17 mouse cellular contexts compared by ENCODE assay signal in genomic region chr2:179787797-179788196, GRCm38 (mm10).
DNase-seq lines count a peak whose midpoint lies in the region; ATAC-seq and TF ChIP-seq lines count a peak whose summit lies in the region.
"Had no signal": no experiment of that assay in that cellular context is flagged by ENCODE, and none has a peak within 500 bp of the region (broad histone marks: within the 10 kb centered on the region; RNA-seq: fewer than 3 reads in every experiment).

No protein-coding gene starts in this region.

- peaks cover 23% of the 10 kb centered on the region for H3K4me1 ChIP-seq in forebrain, embryonic 14.5 days (ENCODE audit: control insufficient read depth, insufficient read depth, low read length)
- H3K4me1 ChIP-seq in hindbrain, postnatal 0 days (ENCODE audit: insufficient read depth, low read length): peaks cover 16% of the 10 kb centered on the region
- H3K4me1 ChIP-seq in neural tube, embryonic 13.5 days (replicated peaks): peaks cover 39% of the 10 kb centered on the region
- H3K4me1 ChIP-seq in heart, embryonic 12.5 days (replicated peaks): peaks cover 17% of the 10 kb centered on the region

- peak; percentile 41 for ATAC-seq in forebrain, embryonic 14.5 days
- peak; percentile 50 for ATAC-seq in hindbrain, postnatal 0 days
- peak; percentile 37 for ATAC-seq in neural tube, embryonic 13.5 days (ENCODE audit: low read depth)
- no peak for ATAC-seq in heart, embryonic 12.5 days (ENCODE audit: insufficient number of reproducible peaks, low FRiP score)
- ATAC-seq: liver, postnatal 0 days had no signal

- WGBS in forebrain, embryonic 14.5 days: 29% methylated on average over 3 of the region's 5 CpGs
- WGBS in hindbrain, postnatal 0 days: 23% methylated on average over 4 of the region's 5 CpGs
- WGBS in neural tube, embryonic 13.5 days: 49% methylated on average over 5 of the region's 5 CpGs
- WGBS in heart, embryonic 12.5 days: 57% methylated on average over 5 of the region's 5 CpGs

- H3K4me2 ChIP-seq in forebrain, embryonic 14.5 days (ENCODE audit: low read length): peak overlapping the region; percentile 39; the same call in 1 of the 2 replicates
- H3K4me2 ChIP-seq in hindbrain, postnatal 0 days (ENCODE audit: low read depth, low read length): peak overlapping the region; percentile 37; the same call in 1 of the 2 replicates
- peak overlapping the region; percentile 21; the same call in 1 of the 2 replicates for H3K4me2 ChIP-seq in neural tube, embryonic 13.5 days
- no peak overlapping the region for H3K4me2 ChIP-seq in heart, embryonic 12.5 days
- H3K4me2 ChIP-seq: heart, embryonic 13.5 days; limb, embryonic 13.5 days had no signal

- no peak overlapping the region for H3K4me3 ChIP-seq in gastrocnemius, adult 2 months
- no peak overlapping the region for H3K4me3 ChIP-seq in forebrain, embryonic 14.5 days (ENCODE audit: low read depth, low read length)
- no peak overlapping the region for H3K4me3 ChIP-seq in hindbrain, postnatal 0 days (ENCODE audit: low read length)
- H3K4me3 ChIP-seq in neural tube, embryonic 13.5 days: no peak overlapping the region
- H3K4me3 ChIP-seq in heart, embryonic 12.5 days: no peak overlapping the region
- H3K4me3 ChIP-seq: heart, embryonic 13.5 days; limb, embryonic 13.5 days; myocyte had no signal

- intact Hi-C loops in gastrocnemius, adult 2 months (cut with DNase I): no loop called here

- no peaks in the 10 kb centered on the region for H3K36me3 ChIP-seq in forebrain, embryonic 14.5 days (ENCODE audit: control insufficient read depth, insufficient read depth, low read length)
- H3K36me3 ChIP-seq in hindbrain, postnatal 0 days (ENCODE audit: insufficient read depth, low read length): no peaks in the 10 kb centered on the region
- H3K36me3 ChIP-seq in neural tube, embryonic 13.5 days: no peaks in the 10 kb centered on the region
- no peaks in the 10 kb centered on the region for H3K36me3 ChIP-seq in heart, embryonic 12.5 days
- H3K36me3 ChIP-seq: heart, embryonic 13.5 days; limb, embryonic 13.5 days had no signal

- H3K27me3 ChIP-seq in forebrain, embryonic 14.5 days (replicated peaks; ENCODE audit: control insufficient read depth, insufficient read depth, low read length): no peaks in the 10 kb centered on the region
- H3K27me3 ChIP-seq in hindbrain, postnatal 0 days (ENCODE audit: insufficient read depth, low read length): no peaks in the 10 kb centered on the region
- H3K27me3 ChIP-seq in neural tube, embryonic 13.5 days: no peaks in the 10 kb centered on the region
- H3K27me3 ChIP-seq in heart, embryonic 12.5 days (replicated peaks): no peaks in the 10 kb centered on the region
- H3K27me3 ChIP-seq: heart, embryonic 13.5 days; limb, embryonic 13.5 days had no signal

- no peaks in the 10 kb centered on the region for H3K9me3 ChIP-seq in forebrain, embryonic 14.5 days (replicated peaks; ENCODE audit: control insufficient read depth, low read length)
- no peaks in the 10 kb centered on the region for H3K9me3 ChIP-seq in hindbrain, postnatal 0 days (ENCODE audit: low read length)
- H3K9me3 ChIP-seq in neural tube, embryonic 13.5 days: no peaks in the 10 kb centered on the region
- H3K9me3 ChIP-seq in heart, embryonic 12.5 days (replicated peaks): no peaks in the 10 kb centered on the region
- H3K9me3 ChIP-seq: heart, embryonic 13.5 days; limb, embryonic 13.5 days had no signal

- no peak overlapping the region for H3K9ac ChIP-seq in forebrain, embryonic 14.5 days (ENCODE audit: low read length)
- H3K9ac ChIP-seq in hindbrain, postnatal 0 days (replicated peaks; ENCODE audit: low read length): no peak overlapping the region
- H3K9ac ChIP-seq in neural tube, embryonic 13.5 days: no peak overlapping the region
- H3K9ac ChIP-seq in heart, embryonic 12.5 days: no peak overlapping the region
- H3K9ac ChIP-seq: heart, embryonic 13.5 days; limb, embryonic 13.5 days; liver, postnatal 0 days had no signal

- DNase-seq in gastrocnemius, adult 2 months: peak; percentile 27
- no peak for DNase-seq in gastrocnemius, postnatal 4 days (ENCODE audit: low spot score in 2 of 2)
- no peak for DNase-seq in forebrain, embryonic 14.5 days (ENCODE audit: low spot score)
- peak; percentile 48 for DNase-seq in hindbrain, postnatal 0 days (ENCODE audit: low spot score)
- no peak for DNase-seq in adrenal gland, postnatal 4 days (ENCODE audit: low spot score in 2 of 2)
- DNase-seq in cerebellum, adult 9-10 months: no peak
- DNase-seq: adrenal gland, adult 2 months; gastrocnemius, postnatal 10 days; kidney, postnatal 10 days; layer of hippocampus, postnatal 36 days; liver, postnatal 0 days; thymus, postnatal 14 days had no signal

- no peak for TF ChIP-seq CTCF in gastrocnemius, adult 2 months (IDR thresholded peaks at IDR 0.05)
- TF ChIP-seq CTCF in hindbrain, postnatal 0 days (IDR thresholded peaks at IDR 0.05; ENCODE audit: low read depth): no peak

- H3K27ac ChIP-seq in gastrocnemius, adult 2 months: peak overlapping the region; percentile 38; the same call in 1 of the 2 replicates
- peak overlapping the region; percentile 74 for H3K27ac ChIP-seq in forebrain, embryonic 14.5 days (ENCODE audit: low read depth, low read length)
- H3K27ac ChIP-seq in hindbrain, postnatal 0 days: 0 out of 2 replicates have a peak overlapping the region, but pooled peaks have one; percentile 32
- peak overlapping the region; percentile 86 for H3K27ac ChIP-seq in neural tube, embryonic 13.5 days (replicated peaks)
- H3K27ac ChIP-seq in heart, embryonic 12.5 days (ENCODE audit: poor library complexity, severe bottlenecking): no peak overlapping the region
- H3K27ac ChIP-seq: heart, embryonic 13.5 days; limb, embryonic 13.5 days had no signal

Comparison
In these comparisons a context has a peak if more than half of its experiments do, and no peak if none do; other contexts are left out.
1. DNase-seq: peak in gastrocnemius, adult 2 months (single experiment) and hindbrain, postnatal 0 days (single experiment); none in gastrocnemius, postnatal 4 days (0 of 2), forebrain, embryonic 14.5 days (single experiment), adrenal gland, postnatal 4 days (0 of 2) and cerebellum, adult 9-10 months (single experiment).